Mouse (Mus musculus): ENCODE measurements around the gene Cd8a. TPM values are rescaled to one million over a fixed set of nuclear protein-coding genes. Genes with fewer than 3 reads are reported as not detected.
"Not testable (repeated sequence)": the region's sequence is repeated elsewhere in the genome, so short reads cannot be mapped to it uniquely, and the experiment has no call there.

The Cd8a gene
- not detected in 2 replicates for polyA plus RNA-seq (2016; fragmentation: Nextera tagmentation; extraction: Ambion mirVana)

DNA sequence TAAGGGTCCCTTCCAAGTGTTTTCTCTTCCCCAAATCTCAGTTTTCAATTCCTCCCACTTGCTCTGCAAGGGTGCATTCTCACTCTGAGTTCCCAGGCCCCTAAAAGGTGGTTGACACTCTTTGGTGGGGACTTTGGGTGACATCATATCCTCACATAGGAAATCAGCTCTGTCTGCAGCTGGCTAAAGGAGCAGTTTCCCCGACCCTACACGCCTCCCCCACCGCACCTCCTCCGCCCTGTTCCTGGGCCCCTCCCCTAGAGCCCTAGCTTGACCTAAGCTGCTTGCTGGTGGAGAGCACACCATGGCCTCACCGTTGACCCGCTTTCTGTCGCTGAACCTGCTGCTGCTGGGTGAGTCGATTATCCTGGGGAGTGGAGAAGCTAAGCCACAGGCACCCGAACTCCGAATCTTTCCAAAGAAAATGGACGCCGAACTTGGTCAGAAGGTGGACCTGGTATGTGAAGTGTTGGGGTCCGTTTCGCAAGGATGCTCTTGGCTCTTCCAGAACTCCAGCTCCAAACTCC is at the start of gene Cd8a:
Gene Cd8a (plus strand): TSS at position 179 of the 527 bp plus-strand sequence.
- ATAC-seq (ENCODE audit: insufficient number of reproducible peaks, insufficient read depth, low FRiP score, low TSS enrichment) = no peak
- no peaks in the 10 kb centered on the region for H3K4me1 ChIP-seq
- H3K9me3 ChIP-seq = no peaks in the 10 kb centered on the region; the same call in 1 of the 2 replicates
- no peaks in the 10 kb centered on the region for H3K27me3 ChIP-seq
- 79% methylated on average over 14 of the region's 14 CpGs for WGBS
- H3K9ac ChIP-seq = no peak within 1 kb of the TSS
- no peaks in the 10 kb centered on the region for H3K36me3 ChIP-seq
- H3K4me3 ChIP-seq = no peak within 1 kb of the TSS
- H3K4me2 ChIP-seq (replicated peaks) = no peak within 1 kb of the TSS
- H3K27ac ChIP-seq = no peak within 1 kb of the TSS

DNA sequence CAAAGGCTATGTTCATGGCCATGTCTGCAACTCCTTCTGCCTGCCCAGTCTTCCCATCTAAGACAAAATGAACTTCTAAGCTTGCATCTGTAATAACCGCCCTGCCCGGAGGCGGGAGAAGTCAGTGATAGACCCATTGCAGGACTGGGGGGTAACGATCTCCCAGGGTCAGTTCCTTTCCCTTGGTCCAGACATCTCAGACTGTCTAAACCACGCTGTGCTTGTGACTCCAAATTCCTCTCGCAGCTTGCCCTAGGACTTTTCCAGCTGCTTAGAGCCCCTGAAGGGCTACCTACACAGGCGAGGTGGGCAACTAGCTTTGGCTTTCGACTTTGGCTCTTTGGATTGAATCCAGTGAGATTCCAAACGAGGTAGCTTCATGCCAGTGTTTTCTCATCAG is 48.4 kb upstream of the Cd8a start:
- no peaks in the 10 kb centered on the region for H3K4me1 ChIP-seq
- H3K27ac ChIP-seq = no peak overlapping the region
- H3K9ac ChIP-seq = no peak overlapping the region
- H3K36me3 ChIP-seq = no peaks in the 10 kb centered on the region
- no peak overlapping the region for H3K4me3 ChIP-seq
- 85% methylated on average over 9 of the region's 9 CpGs for WGBS
- ATAC-seq (ENCODE audit: insufficient number of reproducible peaks, insufficient read depth, low FRiP score, low TSS enrichment) = no peak
- H3K27me3 ChIP-seq = no peaks in the 10 kb centered on the region
- H3K4me2 ChIP-seq (replicated peaks) = no peak overlapping the region
- H3K9me3 ChIP-seq = no peaks in the 10 kb centered on the region

DNA sequence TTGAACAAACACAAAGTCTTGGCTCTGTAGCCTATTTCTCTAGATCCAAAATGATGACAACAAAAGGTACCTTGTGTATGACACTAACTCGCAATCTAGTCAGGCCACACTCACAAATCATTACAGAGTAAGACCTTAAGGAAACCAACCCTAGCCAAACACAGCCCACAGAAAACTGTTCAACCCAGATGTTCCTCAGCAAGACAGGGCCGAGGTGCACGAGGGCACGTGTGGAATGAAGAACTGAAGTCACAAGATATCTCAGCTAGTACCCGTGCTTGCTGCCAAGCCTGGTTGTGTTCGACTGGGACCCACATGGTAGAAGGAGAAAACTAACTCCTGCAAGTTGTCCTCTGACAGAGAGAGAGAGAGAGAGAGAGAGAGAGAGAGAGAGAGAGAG is 43.3 kb upstream of the Cd8a start:
- H3K27me3 ChIP-seq = no peaks in the 10 kb centered on the region
- H3K36me3 ChIP-seq = no peaks in the 10 kb centered on the region
- H3K4me1 ChIP-seq = no peaks in the 10 kb centered on the region
- no peak overlapping the region for H3K9ac ChIP-seq
- no peak overlapping the region for H3K4me3 ChIP-seq
- H3K4me2 ChIP-seq (replicated peaks) = no peak overlapping the region
- H3K27ac ChIP-seq = no peak overlapping the region
- no peaks in the 10 kb centered on the region for H3K9me3 ChIP-seq
- no peak for ATAC-seq (ENCODE audit: insufficient number of reproducible peaks, insufficient read depth, low FRiP score, low TSS enrichment)
- 87% methylated on average over 6 of the region's 6 CpGs for WGBS

DNA sequence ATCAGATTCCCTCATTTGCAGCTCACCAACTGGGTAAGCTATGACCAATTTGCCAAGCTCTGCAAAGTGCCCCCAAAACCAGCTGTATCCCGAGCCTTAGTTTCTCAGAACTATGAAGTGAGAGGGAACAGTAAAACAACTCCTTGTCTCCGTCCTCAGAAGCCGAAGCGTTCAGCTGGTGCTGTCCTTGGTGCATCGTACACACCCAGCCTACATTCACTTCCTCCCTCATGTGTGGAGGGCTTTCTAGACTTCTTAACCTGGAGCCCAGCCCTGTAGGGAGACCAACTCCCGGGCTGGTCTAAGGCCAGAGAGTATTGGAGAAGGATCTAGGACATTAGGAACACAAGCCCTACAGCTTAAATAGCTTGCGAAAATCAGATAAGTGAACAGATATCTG is 42.7 kb upstream of the Cd8a start:
- H3K9ac ChIP-seq = no peak overlapping the region
- no peaks in the 10 kb centered on the region for H3K4me1 ChIP-seq
- H3K27ac ChIP-seq = no peak overlapping the region
- whole genome bisulfite sequencing = 82% methylated on average over 7 of the region's 7 CpGs
- H3K4me2 ChIP-seq (replicated peaks) = no peak overlapping the region
- H3K9me3 ChIP-seq = no peaks in the 10 kb centered on the region
- no peaks in the 10 kb centered on the region for H3K36me3 ChIP-seq
- H3K27me3 ChIP-seq = no peaks in the 10 kb centered on the region
- ATAC-seq (ENCODE audit: insufficient number of reproducible peaks, insufficient read depth, low FRiP score, low TSS enrichment) = no peak
- H3K4me3 ChIP-seq = no peak overlapping the region

DNA sequence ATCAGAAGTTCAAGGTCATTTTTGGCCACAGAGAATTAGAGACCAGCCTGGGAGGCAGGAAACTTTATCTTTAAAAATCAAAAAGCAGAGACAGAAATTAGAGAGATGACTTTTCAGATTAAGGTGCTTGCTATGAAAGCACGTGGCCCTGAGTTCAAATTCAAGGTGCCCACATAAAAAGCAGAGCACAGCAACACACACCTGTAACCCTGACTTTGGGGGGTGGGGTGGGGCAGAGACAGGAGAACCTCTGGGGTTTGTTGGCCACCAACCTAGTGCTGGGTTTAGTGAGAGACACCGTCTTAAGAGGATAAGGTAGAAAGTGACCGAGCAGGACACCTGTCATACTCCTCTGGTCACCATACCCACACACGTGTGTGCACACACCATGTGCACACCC is 41.7 kb upstream of the Cd8a start:
- not testable (repeated sequence) for H3K4me2 ChIP-seq (replicated peaks); H3K9me3 ChIP-seq; ATAC-seq (ENCODE audit: insufficient number of reproducible peaks, insufficient read depth, low FRiP score, low TSS enrichment); H3K4me1 ChIP-seq; H3K4me3 ChIP-seq; H3K27ac ChIP-seq; H3K36me3 ChIP-seq; H3K27me3 ChIP-seq; H3K9ac ChIP-seq
- 89% methylated on average over 2 of the region's 4 CpGs for WGBS

DNA sequence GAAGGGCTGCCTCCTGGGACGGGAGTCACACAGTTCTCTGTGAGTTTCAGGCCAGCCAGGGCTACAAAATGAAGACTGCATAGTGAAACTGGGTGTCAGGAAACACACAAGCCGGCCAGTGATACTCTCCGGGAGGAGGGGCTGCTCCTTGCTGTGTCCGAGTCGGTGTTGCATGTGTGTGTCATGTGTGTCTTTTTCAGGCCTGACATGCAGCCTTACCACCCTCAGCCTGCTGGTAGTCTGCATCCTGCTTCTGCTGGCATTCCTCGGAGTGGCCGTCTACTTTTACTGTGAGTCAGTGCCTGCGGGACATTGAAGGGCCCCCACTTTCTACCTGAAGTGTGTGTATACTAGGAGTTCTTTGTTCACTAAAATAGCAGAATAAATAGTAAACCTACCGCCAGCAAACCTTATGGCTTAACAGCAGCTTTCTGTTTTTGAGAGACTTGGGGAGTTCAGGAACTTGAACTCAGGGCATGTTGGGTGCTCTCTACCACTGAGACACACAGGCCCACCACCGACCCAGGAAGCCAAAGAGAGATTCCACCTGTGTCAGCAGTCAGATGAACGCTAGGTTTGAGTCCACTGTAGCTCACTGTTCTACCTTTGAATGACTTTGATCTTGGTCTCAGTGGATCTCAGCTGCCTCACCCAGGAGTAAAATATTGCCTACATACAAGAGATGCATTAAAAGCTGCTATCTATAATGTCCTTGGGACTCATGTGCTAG is 40.8 kb upstream of the Cd8a start:
- Histone ChIP-seq H3K9me3 (no peaks in the 10 kb centered on the region), H3K4me2 (replicated peaks) (no peak overlapping the region), H3K27me3 (no peaks in the 10 kb centered on the region), H3K4me3 (no peak overlapping the region), H3K4me1 (no peaks in the 10 kb centered on the region), H3K9ac (no peak overlapping the region), H3K27ac (no peak overlapping the region), H3K36me3 (no peaks in the 10 kb centered on the region)
- ATAC-seq (ENCODE audit: insufficient number of reproducible peaks, insufficient read depth, low FRiP score, low TSS enrichment) = no peak
- 82% methylated on average over 11 of the region's 11 CpGs for WGBS

DNA sequence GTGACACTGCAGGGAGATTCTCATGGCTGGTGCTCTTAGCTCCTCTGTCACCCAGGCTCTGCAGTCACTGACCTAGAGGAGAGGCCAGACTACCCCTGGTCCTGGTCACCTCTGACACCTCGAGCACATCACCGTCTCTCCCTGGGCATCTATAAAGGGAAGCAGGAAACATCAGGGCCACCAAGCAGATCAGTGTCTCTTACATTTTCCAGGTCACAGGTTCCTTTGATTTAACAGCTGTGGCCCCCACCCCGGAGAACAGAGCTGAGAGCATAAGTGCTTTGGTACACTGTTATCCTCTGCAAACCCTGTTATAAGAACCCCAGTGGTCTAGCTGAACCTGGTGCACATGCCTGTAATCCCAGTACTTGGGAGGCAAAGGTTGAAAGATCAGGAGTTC is 40.2 kb upstream of the Cd8a start:
- H3K4me3 ChIP-seq = no peak overlapping the region
- ATAC-seq (ENCODE audit: insufficient number of reproducible peaks, insufficient read depth, low FRiP score, low TSS enrichment) = no peak

DNA sequence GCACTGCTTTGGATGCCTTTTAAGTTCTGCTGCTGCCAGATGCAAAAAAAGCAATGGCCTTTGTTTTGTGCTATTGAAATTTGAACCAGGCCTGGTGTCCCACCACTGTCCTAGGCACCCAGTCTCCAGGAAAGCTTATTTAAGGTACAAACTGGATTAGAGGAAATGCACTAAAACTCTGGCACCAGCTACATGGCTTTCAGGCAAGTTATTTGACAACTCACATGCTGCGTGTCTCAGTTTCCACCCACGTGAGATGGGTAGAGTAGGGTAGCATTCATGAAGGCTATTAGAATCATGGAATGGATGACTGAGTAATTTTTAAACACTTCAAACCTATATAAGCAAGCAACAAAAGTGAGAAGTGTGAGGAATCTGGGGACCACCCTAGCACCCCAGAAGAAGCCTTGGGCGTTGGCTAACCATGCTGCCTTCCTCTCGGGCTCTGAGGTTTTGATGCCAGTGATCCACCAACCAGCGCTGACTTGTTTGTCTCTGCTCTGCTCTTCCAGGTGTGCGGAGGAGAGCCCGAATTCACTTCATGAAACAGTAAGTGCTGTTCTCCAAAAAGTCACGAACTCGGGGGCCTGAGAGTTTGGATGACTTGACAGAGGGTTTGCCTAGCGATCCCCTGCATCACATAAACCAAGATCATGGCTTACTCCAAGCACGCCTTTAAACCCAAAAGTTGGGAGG is 39.5 kb upstream of the Cd8a start:
- ATAC-seq (ENCODE audit: insufficient number of reproducible peaks, insufficient read depth, low FRiP score, low TSS enrichment) = no peak
- Histone ChIP-seq H3K4me3 (no peak overlapping the region), H3K27me3 (no peaks in the 10 kb centered on the region), H3K9me3 (no peaks in the 10 kb centered on the region), H3K4me2 (replicated peaks) (no peak overlapping the region), H3K27ac (no peak overlapping the region), H3K36me3 (no peaks in the 10 kb centered on the region), H3K9ac (no peak overlapping the region), H3K4me1 (no peaks in the 10 kb centered on the region)
- WGBS = 90% methylated on average over 11 of the region's 11 CpGs

More for the DNA sequence above, 40.2 kb upstream of the Cd8a start:
- no peaks in the 10 kb centered on the region for H3K36me3 ChIP-seq
- no peak overlapping the region for H3K9ac ChIP-seq
- no peaks in the 10 kb centered on the region for H3K4me1 ChIP-seq
- no peaks in the 10 kb centered on the region for H3K27me3 ChIP-seq
- H3K27ac ChIP-seq = no peak overlapping the region
- H3K4me2 ChIP-seq (replicated peaks) = no peak overlapping the region
- no peaks in the 10 kb centered on the region for H3K9me3 ChIP-seq
- 78% methylated on average over 3 of the region's 3 CpGs for WGBS

DNA sequence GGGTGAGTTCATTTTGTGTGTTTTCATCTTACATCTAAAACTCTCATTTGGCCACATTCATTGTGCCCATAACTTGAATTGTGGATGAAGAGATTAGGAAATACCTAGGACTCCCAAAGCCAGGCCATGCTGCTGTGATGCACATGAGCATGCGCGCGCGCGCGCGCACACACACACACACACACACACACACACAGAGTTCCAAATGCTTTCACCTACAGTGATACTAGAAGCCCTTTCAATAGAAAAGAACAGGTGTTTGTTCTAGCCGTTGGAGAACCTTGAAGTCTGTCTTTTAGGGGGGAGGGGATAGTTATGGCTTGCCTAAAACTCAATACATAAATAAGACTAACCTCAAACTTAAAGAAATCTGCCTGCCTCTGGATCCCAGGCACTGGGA is 35.6 kb upstream of the Cd8a start:
- Histone ChIP-seq H3K9me3 (no peaks in the 10 kb centered on the region), H3K9ac (no peak overlapping the region), H3K27me3 (no peaks in the 10 kb centered on the region), H3K4me3 (no peak overlapping the region), H3K27ac (no peak overlapping the region), H3K36me3 (no peaks in the 10 kb centered on the region), H3K4me1 (no peaks in the 10 kb centered on the region), H3K4me2 (replicated peaks) (no peak overlapping the region)
- ATAC-seq (ENCODE audit: insufficient number of reproducible peaks, insufficient read depth, low FRiP score, low TSS enrichment) = no peak
- WGBS = 95% methylated on average over 8 of the region's 8 CpGs

DNA sequence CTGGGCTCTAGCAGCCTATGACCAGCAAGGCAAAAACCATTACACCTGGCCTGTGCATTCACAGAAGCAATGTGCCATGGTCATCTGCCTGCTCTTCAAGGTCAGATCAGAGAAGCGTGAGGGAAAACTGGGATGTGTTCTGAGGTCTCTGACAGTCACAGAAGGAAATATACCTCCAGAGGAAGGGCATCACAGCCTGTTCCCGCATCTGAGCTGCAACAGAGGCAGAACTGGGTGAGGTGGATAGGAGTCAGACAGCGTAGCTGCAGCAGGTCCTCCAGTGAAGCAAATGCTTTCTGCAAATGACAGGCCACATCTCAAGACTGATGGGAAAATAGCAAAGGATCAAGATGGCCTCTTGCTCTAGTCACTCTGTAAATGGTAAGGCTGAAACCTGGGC is 34.3 kb upstream of the Cd8a start:
- Histone ChIP-seq H3K4me1 (no peaks in the 10 kb centered on the region), H3K9ac (no peak overlapping the region), H3K4me2 (replicated peaks) (no peak overlapping the region), H3K36me3 (no peaks in the 10 kb centered on the region), H3K27ac (no peak overlapping the region), H3K9me3 (no peaks in the 10 kb centered on the region), H3K27me3 (no peaks in the 10 kb centered on the region), H3K4me3 (no peak overlapping the region)
- 86% methylated on average over 3 of the region's 3 CpGs for WGBS
- no peak for ATAC-seq (ENCODE audit: insufficient number of reproducible peaks, insufficient read depth, low FRiP score, low TSS enrichment)

DNA sequence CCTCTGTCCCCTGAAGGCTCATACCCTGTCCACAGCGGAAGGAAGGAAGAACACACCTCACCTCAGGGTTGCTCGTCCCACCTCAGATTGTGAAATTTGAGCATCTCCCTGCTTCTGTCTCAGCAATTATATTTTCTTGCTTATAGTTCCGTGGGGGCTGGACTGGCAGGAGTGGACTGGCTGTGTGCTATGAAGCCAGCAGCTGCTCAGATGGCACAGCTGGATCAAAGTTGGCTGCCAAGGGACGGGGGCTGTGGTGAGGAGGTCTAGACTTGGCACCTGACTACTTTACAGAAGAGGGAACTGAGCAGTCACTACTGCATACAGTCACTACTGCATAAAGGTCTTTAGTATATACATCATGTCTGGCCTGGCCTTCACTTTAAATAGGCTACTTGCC is 33.9 kb upstream of the Cd8a start:
- no peaks in the 10 kb centered on the region for H3K9me3 ChIP-seq
- 76% methylated on average over 4 of the region's 4 CpGs for WGBS
- ATAC-seq (ENCODE audit: insufficient number of reproducible peaks, insufficient read depth, low FRiP score, low TSS enrichment) = no peak
- H3K4me1 ChIP-seq = no peaks in the 10 kb centered on the region
- no peak overlapping the region for H3K4me2 ChIP-seq (replicated peaks)
- H3K4me3 ChIP-seq = no peak overlapping the region
- H3K27ac ChIP-seq = no peak overlapping the region
- no peaks in the 10 kb centered on the region for H3K27me3 ChIP-seq
- no peaks in the 10 kb centered on the region for H3K36me3 ChIP-seq
- H3K9ac ChIP-seq = no peak overlapping the region

DNA sequence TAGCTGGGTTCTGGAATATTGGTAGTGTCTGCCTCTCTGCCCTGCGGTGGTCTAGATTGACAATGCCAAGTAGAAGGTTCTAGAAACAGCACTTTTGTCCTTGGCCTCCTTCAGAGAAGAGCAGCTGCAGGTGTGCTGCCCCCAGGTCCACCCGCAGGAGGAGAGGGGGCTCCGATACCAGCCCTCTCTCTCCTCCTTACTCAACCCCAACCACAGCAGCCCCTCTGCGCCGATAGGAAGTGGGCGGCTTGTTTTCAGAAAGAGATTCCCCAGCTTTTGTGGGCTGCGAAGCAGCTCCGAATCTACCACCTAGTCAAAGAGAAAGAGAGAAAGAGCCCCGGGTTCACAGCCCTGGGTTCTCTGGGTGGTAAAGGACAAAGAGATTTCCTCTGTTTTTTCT is 32.0 kb upstream of the Cd8a start:
- no peaks in the 10 kb centered on the region for H3K27me3 ChIP-seq
- 86% methylated on average over 9 of the region's 9 CpGs for WGBS
- H3K9ac ChIP-seq = no peak overlapping the region
- H3K4me1 ChIP-seq = no peaks in the 10 kb centered on the region
- no peak for ATAC-seq (ENCODE audit: insufficient number of reproducible peaks, insufficient read depth, low FRiP score, low TSS enrichment)
- H3K9me3 ChIP-seq = no peaks in the 10 kb centered on the region
- H3K4me2 ChIP-seq (replicated peaks) = no peak overlapping the region
- H3K36me3 ChIP-seq = no peaks in the 10 kb centered on the region
- no peak overlapping the region for H3K4me3 ChIP-seq
- no peak overlapping the region for H3K27ac ChIP-seq
